Mouse (Mus musculus) gastrocnemius, postnatal 25 days (tissue): ENCODE measurements at regions not wholly inside any gene's neighbourhood (a gene's known extent, or its start where the extent isn't known, plus 50 kb on each side); places are given as distances from the start of the nearest gene placed in this dataset.

Experiments
- DNase-seq: peaks from one replicate; pipeline ENCODE4 v3.0.0; 2022

DNA sequence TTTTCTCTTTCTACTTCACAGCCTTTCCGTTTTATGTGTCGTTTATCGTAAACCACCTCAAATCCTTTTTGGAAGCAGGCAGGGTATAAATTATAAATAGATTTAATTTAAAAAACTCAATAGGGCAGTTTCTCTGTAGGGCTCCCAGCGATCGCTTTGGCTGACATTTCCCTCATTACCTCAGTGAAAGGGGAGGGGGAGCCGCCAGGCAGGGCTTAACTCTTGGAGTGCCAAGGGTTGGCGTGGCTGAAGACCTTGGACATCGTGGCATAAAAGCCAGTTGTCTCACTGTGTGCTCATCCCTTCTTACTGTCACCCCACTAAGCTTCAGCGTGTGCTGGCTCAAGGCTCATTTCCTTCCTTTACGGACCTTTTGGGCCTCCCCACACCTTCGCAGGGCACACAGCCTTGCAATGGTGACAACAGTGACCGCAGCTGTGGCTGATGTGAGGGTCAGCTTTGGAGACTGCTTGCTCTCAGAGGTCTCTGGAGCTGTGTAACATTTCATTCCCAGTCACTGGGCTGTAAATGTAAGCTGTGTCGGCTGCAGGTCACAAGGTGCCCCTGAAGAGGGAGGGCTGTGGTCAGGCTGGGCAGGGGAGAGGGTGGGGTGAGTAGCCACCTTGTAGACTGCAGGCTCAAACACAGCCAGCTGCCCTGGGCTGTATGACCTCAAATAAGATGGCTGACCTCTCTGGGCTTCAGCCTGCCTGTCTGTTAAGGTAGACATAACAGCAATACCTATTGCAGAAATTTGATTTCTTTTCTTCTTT lies 81.6 kb upstream of the Stx16 start:
- DNase-seq = no peak

DNA sequence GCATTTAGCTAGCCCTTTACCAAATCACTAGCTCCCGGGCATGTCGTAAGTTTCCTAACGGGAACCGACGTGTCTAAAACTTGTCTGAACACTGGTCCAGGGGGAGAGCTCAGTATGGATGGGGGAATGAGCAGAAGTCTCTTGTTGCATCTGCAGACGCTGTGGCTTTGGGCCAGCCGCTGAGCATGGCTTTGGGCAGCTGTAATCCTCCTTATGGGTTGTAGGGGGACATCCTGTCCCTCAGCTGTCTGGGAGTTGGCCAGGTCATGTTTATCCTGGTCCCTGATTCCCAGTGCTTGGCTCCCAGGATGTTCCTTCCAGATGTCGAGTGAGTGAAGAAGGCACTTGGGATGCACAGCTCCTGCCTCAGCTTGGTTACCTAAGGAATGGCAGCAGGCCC lies 71.4 kb upstream of the Stx16 start:
- DNase-seq = peak; percentile 55

DNA sequence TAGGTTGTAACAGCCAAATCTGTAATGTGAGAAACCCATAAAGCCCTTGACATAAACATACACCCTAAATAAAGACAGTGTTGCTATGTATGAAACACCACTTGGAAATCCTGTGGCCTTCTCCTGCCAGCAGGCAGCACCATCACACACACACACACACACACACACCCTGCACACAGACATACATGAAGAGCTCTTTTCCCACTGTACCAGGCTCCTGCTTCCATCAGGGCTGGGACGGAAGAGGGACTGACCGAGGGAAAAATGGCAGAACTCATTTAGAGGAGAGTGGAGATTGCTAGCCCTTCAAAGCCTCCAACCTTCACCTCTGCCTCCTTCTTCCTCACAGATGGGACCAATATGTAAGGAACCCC lies 68.1 kb upstream of the Stx16 start:
- DNase-seq = no peak

DNA sequence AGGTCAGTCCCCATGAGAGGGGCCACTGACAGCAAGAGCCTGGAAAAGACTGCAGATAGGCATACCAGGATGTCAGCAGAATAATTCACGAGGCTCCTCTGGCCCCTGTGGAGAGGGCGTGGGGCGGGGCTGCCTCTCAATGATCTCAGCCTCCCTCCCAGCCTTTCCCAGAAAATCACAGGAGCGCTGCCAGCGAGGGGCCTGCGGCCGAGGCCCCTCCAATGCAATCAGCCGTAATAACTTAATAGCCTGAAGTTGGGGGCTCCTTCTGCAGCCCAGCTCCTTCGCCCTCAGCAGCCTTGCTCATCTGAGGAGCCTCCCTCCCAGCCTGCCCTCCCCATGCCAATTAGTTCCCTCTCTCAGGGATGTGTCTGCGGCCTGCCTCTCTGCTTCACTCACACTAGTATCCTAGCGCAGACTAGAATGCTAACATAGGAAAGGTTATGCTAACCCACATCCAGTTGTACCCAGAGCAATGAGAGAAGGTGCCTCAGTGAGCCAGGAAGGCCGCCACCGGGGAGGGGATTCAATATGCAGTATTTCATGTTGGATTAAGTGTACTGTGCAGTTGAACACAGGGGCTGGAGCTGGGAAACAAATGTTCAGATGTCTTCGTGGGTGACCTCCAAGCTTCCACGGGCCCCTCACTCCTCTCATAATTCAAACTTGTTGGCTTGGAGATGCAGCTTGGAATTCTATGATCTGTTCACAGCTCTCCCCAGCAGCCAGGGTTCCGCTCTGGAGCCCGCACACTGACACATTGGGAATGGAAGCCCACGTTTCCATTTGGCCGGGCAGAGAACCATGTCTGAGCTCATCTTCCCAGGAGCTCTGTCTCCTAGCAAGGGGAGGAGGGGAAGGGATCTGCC lies 67.5 kb upstream of the Stx16 start:
- peak; percentile 45 for DNase-seq

DNA sequence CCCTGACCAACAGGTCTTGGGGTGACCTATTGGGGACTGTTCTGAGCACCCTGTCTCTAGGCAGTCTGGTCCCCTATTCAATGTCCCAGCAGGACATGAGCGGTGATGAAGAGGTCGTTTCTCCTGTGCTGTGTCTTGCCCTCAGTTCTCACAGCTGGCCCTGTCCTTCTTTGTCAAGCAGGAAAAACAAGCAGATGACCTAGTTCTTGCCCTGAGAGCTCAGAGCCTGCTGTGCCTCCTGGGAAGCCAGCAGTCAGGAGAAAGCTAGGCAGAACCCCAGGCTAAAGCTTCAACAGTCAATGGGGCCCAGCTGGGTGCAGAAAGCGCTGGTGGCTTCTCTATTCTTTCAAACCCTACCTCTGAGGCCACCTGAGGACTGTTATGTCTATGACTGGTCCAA lies 66.1 kb upstream of the Stx16 start:
- no peak for DNase-seq

DNA sequence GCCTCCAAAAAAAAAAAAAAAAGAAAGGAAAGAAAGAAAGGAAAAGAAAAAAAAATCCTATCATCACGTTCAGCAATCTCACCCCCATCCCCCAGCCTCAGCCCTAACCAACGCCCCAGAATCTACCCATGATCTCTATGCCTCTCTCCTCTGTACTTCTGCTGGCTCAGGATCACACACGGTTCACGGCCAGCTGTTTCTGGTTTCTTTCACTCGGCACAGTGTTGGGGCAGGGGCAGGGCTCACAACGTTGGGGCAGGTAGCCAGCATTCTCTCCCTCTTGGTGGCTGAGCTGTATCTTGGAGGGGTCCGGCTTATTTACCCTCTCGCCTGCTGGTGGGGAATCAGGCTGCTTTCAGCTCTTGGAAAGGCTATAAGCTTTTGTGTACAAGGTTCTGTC lies 64.7 kb upstream of the Stx16 start:
- DNase-seq = no peak

DNA sequence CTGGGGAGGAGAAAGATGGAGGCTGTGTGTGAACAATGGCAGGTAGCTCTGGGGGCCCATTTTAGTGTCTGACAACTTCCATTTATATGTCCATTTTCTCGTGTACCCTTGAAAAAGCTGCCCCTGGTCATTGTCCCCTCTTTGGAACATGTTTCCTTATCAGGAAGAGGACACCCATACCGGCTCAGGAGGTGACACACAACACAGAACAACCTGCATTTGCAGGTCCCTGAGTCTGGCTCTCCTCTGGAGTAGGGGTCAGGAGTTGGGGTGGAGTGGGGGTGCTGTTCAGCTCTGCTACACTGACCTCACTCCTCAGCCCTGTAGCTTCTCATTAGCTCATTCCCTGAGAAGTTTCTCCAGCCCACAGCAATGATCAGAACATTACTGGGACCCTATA lies 61.7 kb upstream of the Stx16 start:
- DNase-seq = no peak

DNA sequence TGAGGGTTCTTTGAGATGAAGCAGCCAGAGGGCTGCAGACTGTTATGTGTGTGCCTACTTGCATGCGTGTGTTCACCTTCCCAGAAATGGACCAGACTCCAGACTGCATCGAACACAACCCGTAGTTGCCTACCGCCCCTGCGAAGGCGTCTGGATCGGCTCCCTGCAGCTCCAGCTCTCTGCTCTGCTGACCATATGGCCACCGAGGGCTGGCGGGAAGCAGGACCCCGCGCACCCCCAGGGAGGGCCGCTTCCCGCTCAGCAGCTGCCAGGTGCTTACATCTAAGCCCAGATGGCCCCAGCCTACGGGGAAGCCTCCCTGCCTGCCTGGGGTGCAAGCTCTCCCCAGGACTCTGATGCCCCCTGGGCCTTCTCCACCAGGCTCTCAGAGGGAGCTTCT lies 60.8 kb upstream of the Stx16 start:
- DNase-seq = no peak

DNA sequence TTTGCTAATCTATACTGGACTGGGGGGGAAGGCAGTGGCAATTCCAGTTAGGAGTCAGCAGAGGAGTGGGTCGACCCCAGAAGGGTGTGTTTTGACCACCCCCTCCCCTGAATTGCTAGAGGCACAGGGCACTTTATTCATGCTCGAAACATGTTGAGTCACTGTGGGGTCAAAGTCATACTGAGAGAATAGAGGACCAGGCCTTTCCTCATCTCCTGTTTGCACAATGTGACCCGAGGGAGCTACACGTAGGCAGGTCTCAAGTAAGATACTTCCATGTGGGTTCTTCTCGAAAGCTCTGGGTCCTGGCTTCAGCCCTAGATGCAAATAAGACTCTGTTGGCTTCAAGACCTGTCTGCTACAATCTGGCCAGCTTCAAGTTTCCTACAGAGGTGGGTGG lies 60.0 kb upstream of the Stx16 start:
- DNase-seq = no peak

DNA sequence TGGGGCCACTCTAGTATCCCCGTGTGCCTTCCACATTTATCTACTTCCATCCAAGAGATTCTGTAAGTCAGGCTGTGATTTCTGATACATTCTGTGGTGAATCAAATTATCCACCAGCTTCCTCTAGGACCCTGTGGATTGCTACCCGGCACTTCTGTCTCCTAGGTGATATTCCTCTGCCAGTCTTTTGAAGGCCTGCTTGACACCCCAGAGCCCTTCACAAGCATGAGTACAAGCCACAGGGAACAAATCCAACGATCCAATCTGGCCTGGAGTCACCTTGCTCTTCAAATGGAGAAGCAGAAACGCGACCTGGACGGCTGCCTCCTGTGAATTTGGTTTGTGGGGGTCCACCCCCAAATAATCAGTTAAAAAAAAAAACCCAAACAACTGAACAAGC lies 59.1 kb upstream of the Stx16 start:
- DNase-seq = no peak

DNA sequence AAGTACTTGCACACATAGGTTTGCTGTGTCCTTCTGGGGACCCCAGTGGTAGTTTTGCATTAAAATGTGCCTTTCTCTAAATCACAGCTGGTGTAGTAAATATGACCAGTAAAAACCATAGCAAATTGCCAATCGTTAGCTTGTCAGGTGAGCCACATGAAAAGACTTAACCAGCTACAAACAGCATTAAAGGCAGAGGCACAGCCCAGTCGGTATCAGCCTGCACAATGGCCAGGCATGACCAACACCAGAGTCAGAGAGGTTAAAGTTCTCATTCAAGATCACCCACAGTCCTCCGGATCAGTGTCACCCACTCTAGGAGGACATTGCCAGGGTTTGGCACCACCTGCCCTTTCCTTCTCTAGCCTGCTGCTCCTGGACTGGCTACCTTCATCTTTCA lies 58.5 kb upstream of the Stx16 start:
- no peak for DNase-seq

DNA sequence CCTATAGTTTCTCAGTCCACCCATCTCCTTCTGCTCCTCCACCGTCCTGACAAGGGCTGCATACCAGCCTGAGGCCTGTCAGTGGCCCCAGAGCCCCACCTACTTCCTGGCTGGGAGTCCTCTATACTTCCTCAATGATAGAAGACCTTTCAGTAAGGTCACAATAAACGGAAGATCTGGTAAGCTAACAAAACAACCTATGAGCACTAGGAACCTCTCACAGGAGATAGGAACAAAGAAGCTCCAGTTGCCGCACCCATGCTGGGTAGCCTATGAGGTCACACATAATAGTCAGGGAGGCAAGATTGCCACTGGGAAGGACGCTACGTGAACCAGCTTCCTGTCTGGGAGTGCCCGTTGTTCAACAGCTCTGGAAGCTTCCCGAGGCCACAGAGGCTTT lies 58.1 kb upstream of the Stx16 start:
- no peak for DNase-seq

DNA sequence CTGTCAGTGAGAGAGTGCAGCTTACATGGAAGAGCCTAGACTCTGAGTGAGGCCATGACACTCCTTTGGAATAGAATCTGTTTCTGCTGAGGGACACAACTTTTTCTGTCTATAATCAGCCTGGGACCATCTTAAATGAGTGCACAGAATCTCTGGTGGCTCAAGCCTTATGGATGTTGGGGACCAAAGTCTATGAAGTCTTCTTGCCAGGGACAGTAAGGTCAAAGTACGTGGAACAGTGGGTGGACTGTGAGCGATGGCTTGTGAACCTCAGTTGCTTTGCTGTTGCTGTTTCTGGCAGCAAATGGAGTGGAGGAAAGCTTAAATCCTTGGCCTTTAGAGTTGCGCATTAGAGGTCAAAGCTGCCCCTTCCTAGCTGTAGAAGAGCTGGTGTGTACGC lies 57.1 kb upstream of the Stx16 start:
- DNase-seq = no peak

DNA sequence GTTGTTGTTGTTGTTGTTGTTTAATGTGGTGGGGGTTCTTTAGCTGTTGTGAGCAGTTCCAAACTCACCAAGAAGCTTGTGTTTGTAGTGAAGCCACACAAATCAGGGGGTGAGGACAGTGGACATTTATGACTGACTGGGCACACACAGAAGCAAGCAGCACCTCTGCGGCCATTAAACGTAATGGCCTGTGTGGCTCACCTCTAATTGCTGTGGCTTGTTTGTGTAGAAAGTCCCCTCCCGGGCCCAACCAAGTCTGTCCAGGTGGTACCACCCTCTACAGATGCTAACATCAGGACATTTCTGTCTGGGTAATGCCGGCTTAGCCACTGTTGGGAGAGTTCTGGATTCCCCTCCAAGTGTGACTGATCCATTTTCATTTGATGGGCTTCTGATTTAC lies 56.1 kb upstream of the Stx16 start:
- DNase-seq = no peak

DNA sequence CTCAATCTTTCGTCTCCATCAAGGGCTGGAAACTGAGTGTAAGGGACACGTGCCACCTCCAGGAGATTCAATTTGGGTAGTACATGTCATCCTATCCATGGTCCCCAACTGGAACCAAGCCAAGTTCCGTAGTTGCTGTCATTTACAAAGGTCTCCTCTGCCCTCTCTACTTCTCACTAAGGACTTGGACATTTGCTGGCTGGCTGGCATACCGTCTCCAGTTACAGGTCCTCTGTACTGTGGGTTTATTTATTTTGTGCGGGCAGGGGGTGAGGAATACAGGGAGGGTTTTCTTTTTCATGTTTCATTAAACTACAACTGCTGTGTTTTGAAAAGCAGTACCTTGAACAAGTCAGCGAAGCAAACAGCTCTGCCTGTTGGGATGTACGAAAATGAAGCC lies 55.7 kb upstream of the Stx16 start:
- no peak for DNase-seq

DNA sequence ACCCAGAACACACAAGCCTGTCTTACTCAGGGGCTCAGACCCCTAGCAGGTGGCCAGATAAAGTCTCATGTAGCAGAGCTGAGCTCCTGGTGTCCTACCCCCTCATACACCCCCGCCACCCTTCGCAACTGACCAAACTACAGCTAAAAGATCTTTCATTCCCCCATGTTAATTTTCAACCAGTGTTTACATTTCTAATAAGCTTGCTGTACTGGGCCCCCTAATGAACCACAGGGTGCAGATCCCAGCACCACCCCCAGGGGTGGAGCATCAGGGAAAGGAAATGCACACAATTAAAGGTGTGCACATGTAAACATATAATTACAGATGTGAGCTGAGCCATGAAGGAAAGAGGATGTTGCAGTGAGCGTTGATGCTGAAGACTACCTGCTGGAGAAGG lies 54.6 kb upstream of the Stx16 start:
- no peak for DNase-seq

DNA sequence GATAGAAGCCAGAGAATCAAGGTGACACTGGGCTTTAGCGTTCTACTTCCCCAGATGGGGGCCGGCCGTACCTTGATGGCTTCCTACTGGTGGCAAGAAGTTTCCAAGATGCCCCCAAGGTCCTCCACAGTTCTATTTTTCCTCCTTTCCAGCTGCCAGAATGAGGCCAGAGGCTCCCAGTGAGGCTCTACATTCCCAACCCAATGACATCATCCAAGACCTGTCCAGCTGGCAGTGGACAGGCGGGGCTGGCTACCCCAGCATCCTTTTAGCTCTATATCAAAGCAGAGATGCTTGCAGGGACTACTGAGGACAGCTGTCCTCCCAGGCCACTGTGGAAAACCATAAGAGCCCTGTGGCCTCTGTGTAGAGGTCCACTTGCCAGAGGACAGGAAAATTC lies 53.8 kb upstream of the Stx16 start:
- peak; percentile 59 for DNase-seq

DNA sequence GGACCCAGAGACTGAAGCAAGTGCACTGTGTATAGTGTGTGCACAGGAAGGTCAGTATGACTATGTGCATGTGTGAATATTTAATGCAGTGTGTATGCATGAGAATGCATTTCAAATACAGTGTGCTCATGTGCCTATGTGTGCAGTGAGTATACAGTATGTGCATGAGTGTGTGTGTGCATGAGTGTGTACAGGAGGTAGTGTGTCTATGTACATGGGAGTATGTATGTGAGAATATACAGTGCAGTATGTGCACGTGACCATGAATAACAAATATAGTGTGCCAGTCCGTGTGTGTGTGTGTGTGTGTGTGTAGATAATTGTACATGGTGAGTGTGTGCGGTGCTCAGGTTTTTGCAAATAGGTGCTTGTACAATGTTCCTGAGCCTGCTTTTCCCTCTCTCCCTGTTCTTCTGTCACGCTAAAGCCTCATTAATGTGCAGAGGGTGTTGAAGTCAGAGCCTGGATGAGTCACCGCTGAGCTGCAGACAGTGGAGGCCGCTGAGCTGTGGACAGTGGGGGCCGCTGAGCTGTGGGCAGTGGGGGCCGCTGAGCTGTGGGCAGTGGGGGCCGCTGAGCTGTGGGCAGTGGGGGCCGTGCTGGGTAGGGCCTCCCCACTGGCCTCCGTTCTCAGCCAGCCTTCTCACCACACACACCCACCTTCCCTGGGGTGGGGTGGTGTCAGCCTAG lies 50.8 kb upstream of the Stx16 start:
- no peak for DNase-seq
